Mouse (Mus musculus) limb, embryonic 14.5 days (tissue): ENCODE measurements around the gene Chpf2. TPM values are rescaled to one million over a fixed set of nuclear protein-coding genes. Genes with fewer than 3 reads are reported as not detected.

ENCODE experiments used
- ATAC-seq: fragments of 200-750 bp; cut with Nextera tagmentation; 2 replicates; pipeline ENCODE4 v1.8.0; 2017; ENCODE audit warnings: low read depth, moderate number of reproducible peaks, moderate TSS enrichment; ENCODE audit not compliant: low FRiP score
- DNase-seq: peaks from one replicate; pipeline ENCODE4 v3.0.0-alpha.2; 2015; ENCODE audit warnings: low spot score
- H3K27ac ChIP-seq: fragments of 300-500 bp; sonication (generic); replicated peaks from 2 replicates; pipeline ENCODE4 v1.5.1; 2014; ENCODE audit warnings: low read depth, mild to moderate bottlenecking, low read length, moderate library complexity, mixed read lengths
- H3K27me3 ChIP-seq: fragments of 300-500 bp; sonication (generic); 2 replicates; pipeline ENCODE4 v1.6.1; 2014; ENCODE audit warnings: low read length, mixed read lengths; ENCODE audit not compliant: control insufficient read depth, insufficient read depth
- H3K36me3 ChIP-seq: fragments of 300-500 bp; sonication (generic); 2 replicates; pipeline ENCODE4 v1.6.1; 2014; ENCODE audit warnings: mild to moderate bottlenecking, low read length, moderate library complexity, mixed read lengths; ENCODE audit not compliant: control insufficient read depth, insufficient read depth
- H3K4me1 ChIP-seq: fragments of 300-500 bp; sonication (generic); 2 replicates; pipeline ENCODE4 v1.6.1; 2014; ENCODE audit warnings: antibody characterized with exemption, low read length, mixed read lengths; ENCODE audit not compliant: control insufficient read depth, insufficient read depth
- H3K4me2 ChIP-seq: fragments of 300-500 bp; sonication (generic); replicated peaks from 2 replicates; pipeline ENCODE4 v1.6.1; 2014; ENCODE audit warnings: low read depth, mild to moderate bottlenecking, low read length, moderate library complexity; ENCODE audit not compliant: severe bottlenecking
- H3K4me3 ChIP-seq: fragments of 300-500 bp; sonication (generic); replicated peaks from 2 replicates; pipeline ENCODE4 v1.5.1; 2014; ENCODE audit warnings: low read length
- H3K9ac ChIP-seq: fragments of 300-500 bp; sonication (generic); 2 replicates; pipeline ENCODE4 v1.6.1; 2014; ENCODE audit warnings: mild to moderate bottlenecking, low read depth, low read length, moderate library complexity; ENCODE audit not compliant: severe bottlenecking
- H3K9me3 ChIP-seq: fragments of 300-500 bp; sonication (generic); 2 replicates; pipeline ENCODE4 v1.6.1; 2016; ENCODE audit warnings: low read length; ENCODE audit not compliant: control insufficient read depth
- POLR2A ChIP-seq: fragments of 200-500 bp; IDR thresholded peaks from 2 replicates; pipeline ENCODE4 v1.8.0; 2012; ENCODE audit warnings: inconsistent platforms, mild to moderate bottlenecking, moderate library complexity, borderline replicate concordance; ENCODE audit not compliant: insufficient read depth, insufficient read length; ENCODE audit errors: extremely low read depth
- WGBS: fragments of 180-500 bp; shearing (Covaris S2); extraction: QIAGEN DNeasy Blood & Tissue Kit; methylation state at CpG from one replicate; pipeline ENCODE4 v1.1.7; 2014; 5-methylcytosine and 5-hydroxymethylcytosine counted together
- polyA plus RNA-seq, 2 experiments: library from polyadenylated mRNA; depleted of rRNA in 1 of 2; stranded (reverse) in 1 of 2; unstranded in 1 of 2; fragments of >200 nt; fragmentation: Nextera tagmentation in 1 of 2; extraction: Ambion mirVana in 1 of 2; gene quantifications; 2 replicates each; pipeline versions ENCODE4 v1.2.1 to v1.2.3; 2012 to 2014

Gene Chpf2
- polyA plus RNA-seq, 2 experiments, result 23.1 to 56.2 TPM

DNA sequence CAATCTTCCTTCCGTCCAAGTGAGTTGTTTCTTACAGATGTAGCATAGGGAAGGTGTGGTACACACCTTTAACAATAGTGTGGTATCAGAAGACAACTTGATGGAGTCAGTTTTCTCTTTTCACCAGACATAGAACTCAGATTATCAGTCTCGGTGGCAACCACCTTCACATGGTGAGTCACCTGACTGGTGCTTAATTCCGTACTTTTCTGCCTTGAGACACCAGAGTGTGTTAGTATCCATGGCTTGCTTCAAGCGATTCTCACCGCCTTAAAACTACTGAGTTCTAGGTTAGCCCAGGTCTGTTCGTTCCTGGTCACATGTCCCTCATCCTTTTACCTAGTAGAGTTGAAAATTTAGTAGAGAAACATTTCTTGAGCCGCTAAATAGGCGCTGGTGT is 435 bp upstream of the Chpf2 start:
- no peaks in the 10 kb centered on the region for H3K27me3 ChIP-seq
- no peak overlapping the region for H3K27ac ChIP-seq
- peak overlapping the region; percentile 76 for H3K4me3 ChIP-seq
- peak; percentile 6; the same call in 1 of the 2 replicates for ATAC-seq
- H3K9ac ChIP-seq, result peak overlapping the region; percentile 75
- peaks cover 16% of the 10 kb centered on the region for H3K4me1 ChIP-seq
- H3K36me3 ChIP-seq, result peaks cover 28% of the 10 kb centered on the region
- WGBS, result 9% methylated on average over 8 of the region's 8 CpGs
- H3K9me3 ChIP-seq, result no peaks in the 10 kb centered on the region
- TF ChIP-seq POLR2A, result no peak
- DNase-seq, result no peak
- peak overlapping the region; percentile 74 for H3K4me2 ChIP-seq

DNA sequence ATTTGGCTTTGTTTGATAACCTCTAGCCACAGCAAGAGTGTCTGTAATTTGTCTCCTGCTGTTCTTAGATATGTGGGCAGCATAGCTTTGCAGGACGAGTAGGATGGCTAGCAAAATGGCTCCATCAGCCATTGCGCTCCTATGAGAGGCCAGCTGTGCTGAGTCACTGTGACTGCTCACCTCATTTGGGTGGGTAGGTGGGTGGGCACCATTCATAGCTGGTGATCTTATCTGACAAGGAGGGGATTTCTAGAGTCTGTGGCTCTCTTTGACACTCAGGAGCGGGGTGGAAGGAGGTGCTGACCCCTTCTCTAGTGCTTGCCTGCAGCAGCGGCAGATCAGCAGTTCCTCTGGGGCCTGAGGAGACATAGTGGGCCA is 648 bp downstream of the Chpf2 start:
- no peak for TF ChIP-seq POLR2A
- WGBS, result 23% methylated on average over 4 of the region's 4 CpGs

DNA sequence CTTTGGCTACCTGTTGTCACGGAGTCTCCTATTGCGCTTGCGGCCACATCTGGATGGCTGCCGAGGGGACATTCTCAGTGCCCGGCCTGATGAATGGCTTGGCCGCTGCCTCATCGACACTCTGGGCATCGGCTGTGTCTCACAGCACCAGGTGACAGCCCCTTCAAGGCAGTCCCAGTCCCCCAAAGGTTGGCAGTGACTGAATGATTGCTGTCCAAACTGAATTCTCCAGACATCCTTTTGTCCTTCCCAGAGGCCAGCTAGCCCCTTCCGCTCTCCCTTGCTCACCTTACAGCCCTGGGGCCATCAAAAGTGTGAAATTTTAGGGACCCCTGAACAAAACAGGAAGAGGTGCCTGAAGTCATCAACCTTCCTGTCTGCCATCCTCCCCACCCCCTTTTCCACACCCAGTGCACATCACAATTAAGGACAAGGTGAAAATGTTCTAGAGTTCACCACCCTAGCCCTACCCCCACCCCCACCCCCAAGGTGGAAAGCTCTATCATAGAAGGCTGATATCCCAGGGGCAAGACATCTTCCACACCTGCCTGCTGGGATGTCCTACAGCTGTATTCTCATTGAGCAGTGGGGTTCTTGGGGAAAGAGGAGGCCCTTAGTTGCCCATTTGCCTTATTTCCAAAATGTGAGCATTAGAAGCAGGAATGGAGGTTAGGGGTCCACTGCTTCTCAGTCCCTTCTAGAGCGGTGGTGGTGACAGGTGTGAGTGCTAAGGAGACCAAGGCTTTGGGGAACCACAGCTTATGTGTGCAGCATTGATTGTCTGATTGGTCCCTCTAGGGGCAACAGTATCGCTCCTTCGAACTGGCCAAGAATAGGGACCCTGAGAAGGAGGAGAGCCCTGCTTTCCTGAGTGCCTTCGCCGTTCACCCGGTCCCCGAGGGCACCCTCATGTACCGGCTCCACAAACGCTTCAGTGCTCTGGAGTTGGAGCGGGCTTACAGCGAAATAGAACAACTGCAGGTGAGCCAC is 3.3 kb downstream of the Chpf2 start:
- no peak for DNase-seq
- WGBS, result 90% methylated on average over 20 of the region's 20 CpGs
- no peak for TF ChIP-seq POLR2A

More for the DNA sequence above, 648 bp downstream of the Chpf2 start:
- ATAC-seq, result no peak
- peaks cover 39% of the 10 kb centered on the region for H3K36me3 ChIP-seq
- no peaks in the 10 kb centered on the region for H3K27me3 ChIP-seq
- no peaks in the 10 kb centered on the region for H3K9me3 ChIP-seq
- H3K27ac ChIP-seq, result 0 out of 2 replicates have a peak overlapping the region, but pooled peaks have one; percentile 61
- H3K4me2 ChIP-seq, result peak overlapping the region; percentile 74
- DNase-seq, result no peak
- peak overlapping the region; percentile 75 for H3K9ac ChIP-seq
- peaks cover 16% of the 10 kb centered on the region for H3K4me1 ChIP-seq
- peak overlapping the region; percentile 76 for H3K4me3 ChIP-seq

DNA sequence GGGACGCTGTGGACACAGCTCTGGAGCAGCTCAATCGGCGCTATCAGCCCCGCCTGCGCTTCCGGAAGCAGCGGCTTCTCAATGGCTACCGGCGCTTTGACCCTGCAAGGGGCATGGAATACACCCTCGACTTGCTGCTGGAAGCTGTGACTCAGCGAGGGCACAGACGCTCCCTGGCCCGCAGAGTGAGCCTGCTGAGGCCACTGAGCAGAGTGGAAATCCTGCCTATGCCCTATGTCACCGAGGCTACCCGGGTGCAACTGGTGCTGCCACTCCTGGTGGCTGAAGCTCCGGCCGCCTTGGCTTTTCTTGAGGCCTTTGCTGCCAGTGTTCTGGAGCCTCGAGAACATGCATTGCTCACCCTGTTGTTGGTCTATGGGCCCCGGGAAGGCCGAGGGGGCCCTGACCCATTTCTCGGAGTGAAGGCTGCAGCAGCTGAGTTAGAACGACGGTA is 4.8 kb downstream of the Chpf2 start:
- peaks cover 80% of the 10 kb centered on the region for H3K36me3 ChIP-seq
- no peak for TF ChIP-seq POLR2A
- no peak for DNase-seq
- H3K9me3 ChIP-seq, result no peaks in the 10 kb centered on the region
- H3K4me3 ChIP-seq, result no peak overlapping the region
- no peak for ATAC-seq
- H3K4me2 ChIP-seq, result no peak overlapping the region
- H3K27ac ChIP-seq, result no peak overlapping the region
- H3K27me3 ChIP-seq, result no peaks in the 10 kb centered on the region
- 32% methylated on average over 23 of the region's 23 CpGs for WGBS
- H3K9ac ChIP-seq, result no peak overlapping the region
- H3K4me1 ChIP-seq, result peaks cover 11% of the 10 kb centered on the region

More for the DNA sequence above, 3.3 kb downstream of the Chpf2 start:
- Histone ChIP-seq H3K4me2 (no peak overlapping the region), H3K36me3 (peaks cover 65% of the 10 kb centered on the region), H3K27me3 (no peaks in the 10 kb centered on the region), H3K4me3 (no peak overlapping the region), H3K9ac (no peak overlapping the region), H3K4me1 (peaks cover 16% of the 10 kb centered on the region), H3K27ac (no peak overlapping the region), H3K9me3 (no peaks in the 10 kb centered on the region)
- ATAC-seq, result no peak

DNA sequence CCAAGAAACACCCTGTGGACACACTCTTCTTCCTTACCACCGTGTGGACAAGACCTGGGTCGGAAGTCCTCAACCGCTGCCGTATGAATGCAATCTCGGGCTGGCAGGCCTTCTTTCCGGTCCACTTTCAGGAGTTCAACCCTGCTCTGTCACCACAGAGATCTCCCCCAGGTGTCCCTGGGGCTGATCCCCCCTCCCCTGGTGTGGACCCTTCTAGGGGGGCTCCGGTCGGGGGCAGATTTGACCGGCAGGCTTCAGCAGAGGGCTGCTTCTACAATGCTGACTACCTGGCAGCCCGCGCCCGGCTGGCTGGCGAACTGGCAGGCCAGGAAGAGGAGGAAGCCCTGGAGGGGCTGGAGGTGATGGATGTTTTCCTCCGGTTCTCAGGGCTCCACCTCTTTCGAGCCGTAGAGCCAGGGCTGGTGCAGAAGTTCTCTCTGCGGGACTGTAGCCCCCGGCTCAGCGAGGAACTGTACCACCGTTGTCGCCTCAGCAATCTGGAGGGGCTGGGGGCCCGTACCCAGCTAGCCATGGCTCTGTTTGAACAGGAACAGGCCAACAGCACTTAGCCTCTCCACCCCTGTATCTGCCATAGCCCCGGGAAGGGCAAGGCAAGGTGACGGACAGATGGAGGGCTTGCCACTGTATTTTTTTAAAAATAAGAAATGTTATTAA is 5.4 kb downstream of the Chpf2 start:
- H3K27ac ChIP-seq, result no peak overlapping the region
- H3K4me3 ChIP-seq, result no peak overlapping the region
- no peak for ATAC-seq

More for the DNA sequence above, 5.4 kb downstream of the Chpf2 start:
- Histone ChIP-seq H3K27me3 (no peaks in the 10 kb centered on the region), H3K4me1 (peaks cover 17% of the 10 kb centered on the region), H3K9ac (no peak overlapping the region), H3K9me3 (no peaks in the 10 kb centered on the region), H3K36me3 (peaks cover 84% of the 10 kb centered on the region), H3K4me2 (no peak overlapping the region)
- no peak for TF ChIP-seq POLR2A
- WGBS, result 53% methylated on average over 24 of the region's 24 CpGs
- DNase-seq, result no peak
